Mouse (Mus musculus) ZHBTc4 (cell line): ENCODE results near the gene Zfp865.

Experiments
- DNase-seq: peaks from one replicate; pipeline ENCODE4 v3.0.0-alpha.2; 2011; ENCODE audit warnings: low read depth, low spot score

The Zfp865 gene

DNA sequence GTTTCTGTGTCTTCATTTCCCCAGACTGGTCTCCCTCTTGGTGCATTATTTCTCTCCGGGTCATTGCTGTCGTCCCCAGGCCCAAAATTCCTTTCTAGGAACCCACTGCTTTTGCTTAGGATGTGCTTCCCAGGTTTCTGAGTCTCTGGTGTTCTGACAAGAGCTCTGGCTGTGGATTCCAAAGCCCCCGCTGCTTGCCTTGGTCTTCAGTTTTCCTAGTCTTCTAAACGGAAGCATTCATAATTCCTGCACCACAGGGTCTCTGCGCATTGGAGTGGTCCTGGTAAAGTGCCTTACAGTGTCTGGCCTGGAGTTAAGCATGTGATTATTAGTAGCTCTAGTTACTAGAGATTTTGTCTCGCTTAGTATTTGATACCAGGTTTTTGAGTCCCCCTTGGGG, 60.6 kb downstream of the Zfp865 start:
- no peak for DNase-seq

- no peak for DNase-seq
These were observed 61.1 kb downstream of the Zfp865 start for GRCm38 (mm10) chr7:5081241-5081640.

DNA sequence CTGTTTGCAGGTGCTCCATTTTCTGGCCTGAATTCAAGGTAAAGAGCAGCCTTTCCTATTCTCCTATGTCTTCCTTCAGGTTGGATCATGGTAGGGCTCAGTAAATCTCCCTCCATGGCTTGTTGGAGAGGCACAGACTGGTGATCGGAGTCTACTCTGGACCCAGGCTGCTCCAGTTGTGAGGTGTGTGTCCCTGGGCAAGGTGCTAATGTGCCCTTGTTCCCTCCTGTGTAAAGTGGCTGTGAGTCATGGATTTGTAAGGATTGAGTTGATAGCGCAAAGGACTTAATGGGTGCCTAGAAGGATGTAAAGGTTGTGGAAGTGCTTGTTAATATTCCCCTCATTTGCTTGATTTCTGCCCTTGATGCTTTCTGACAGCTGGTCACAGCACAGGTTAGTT, 61.8 kb downstream of the Zfp865 start:
- no peak for DNase-seq

- DNase-seq, result no peak
These were observed 63.3 kb downstream of the Zfp865 start for GRCm38 (mm10) chr7:5083325-5084105.

- DNase-seq, result no peak
These were observed 65.3 kb downstream of the Zfp865 start for GRCm38 (mm10) chr7:5085512-5085911.
